ENCODE assay signal across 8 mouse cellular contexts in genomic region chrX:93069569-93070289, GRCm38 (mm10).
DNase-seq lines count a peak whose midpoint lies in the region; ATAC-seq lines count a peak whose summit lies in the region.
"Had no signal": no experiment of that assay in that cellular context is flagged by ENCODE, and none has a peak within 500 bp of the region (broad histone marks: within the 10 kb centered on the region; RNA-seq: fewer than 3 reads in every experiment).

No protein-coding gene starts in this region.

- peak overlapping the region; percentile 39; the same call in 1 of the 2 replicates for H3K27ac ChIP-seq in forebrain, embryonic 14.5 days (ENCODE audit: low read depth, low read length)
- H3K27ac ChIP-seq in hindbrain, embryonic 12.5 days = no peak overlapping the region
- no peak overlapping the region for H3K27ac ChIP-seq in lung, embryonic 16.5 days (ENCODE audit: low read length)
- H3K27ac ChIP-seq: liver, embryonic 15.5 days had no signal

- DNase-seq in MN1 (ENCODE audit: low spot score) = peak; percentile 65
- DNase-seq in c-Kit-positive CD71-positive TER-119-positive erythroid progenitor cells, embryonic 14.5 days (ENCODE audit: low spot score) = peak; percentile 25
- DNase-seq in forebrain, embryonic 14.5 days (ENCODE audit: low spot score) = peak; percentile 92
- DNase-seq in layer of hippocampus, adult 8-10 months (ENCODE audit: low spot score in 2 of 2) = peak; percentile 30 to 58
- DNase-seq in retina, adult 2 months (ENCODE audit: low read depth, low spot score) = peak; percentile 4

- no peaks in the 10 kb centered on the region for H3K27me3 ChIP-seq in forebrain, embryonic 14.5 days (replicated peaks; ENCODE audit: control insufficient read depth, insufficient read depth, low read length)
- H3K27me3 ChIP-seq in hindbrain, embryonic 12.5 days = no peaks in the 10 kb centered on the region
- no peaks in the 10 kb centered on the region for H3K27me3 ChIP-seq in lung, embryonic 16.5 days (ENCODE audit: control insufficient read depth, insufficient read depth, low read depth, low read length)
- H3K27me3 ChIP-seq: liver, embryonic 15.5 days had no signal

- no peak overlapping the region for H3K4me3 ChIP-seq in forebrain, embryonic 14.5 days (ENCODE audit: low read depth, low read length)
- no peak overlapping the region for H3K4me3 ChIP-seq in hindbrain, embryonic 12.5 days
- peak overlapping the region; percentile 28 for H3K4me3 ChIP-seq in lung, embryonic 16.5 days (ENCODE audit: low read length)
- H3K4me3 ChIP-seq: liver, embryonic 15.5 days had no signal

- H3K4me2 ChIP-seq in forebrain, embryonic 14.5 days (ENCODE audit: low read length) = peak overlapping the region; percentile 38
- peak overlapping the region; percentile 41 for H3K4me2 ChIP-seq in hindbrain, embryonic 12.5 days (replicated peaks)
- peak overlapping the region; percentile 49 for H3K4me2 ChIP-seq in lung, embryonic 16.5 days (ENCODE audit: low read depth, low read length)
- H3K4me2 ChIP-seq: liver, embryonic 15.5 days had no signal

- ATAC-seq in forebrain, embryonic 14.5 days = peak; percentile 83
- ATAC-seq in hindbrain, embryonic 12.5 days (ENCODE audit: low FRiP score) = peak; percentile 43
- peak; percentile 56 for ATAC-seq in lung, embryonic 16.5 days (ENCODE audit: low read depth)

- no peaks in the 10 kb centered on the region for H3K36me3 ChIP-seq in forebrain, embryonic 14.5 days (ENCODE audit: control insufficient read depth, insufficient read depth, low read length)
- H3K36me3 ChIP-seq in hindbrain, embryonic 12.5 days = no peaks in the 10 kb centered on the region
- H3K36me3 ChIP-seq in lung, embryonic 16.5 days (ENCODE audit: control insufficient read depth, insufficient read depth, low read length) = no peaks in the 10 kb centered on the region
- H3K36me3 ChIP-seq: liver, embryonic 15.5 days had no signal

- WGBS in forebrain, embryonic 14.5 days = 19% methylated on average over 13 of the region's 13 CpGs
- WGBS in hindbrain, embryonic 12.5 days = 20% methylated on average over 13 of the region's 13 CpGs
- 18% methylated on average over 13 of the region's 13 CpGs for WGBS in lung, embryonic 16.5 days

- no peak overlapping the region for H3K9ac ChIP-seq in forebrain, embryonic 14.5 days (ENCODE audit: low read length)
- no peak overlapping the region for H3K9ac ChIP-seq in hindbrain, embryonic 12.5 days
- peak overlapping the region; percentile 7; the same call in 1 of the 2 replicates for H3K9ac ChIP-seq in lung, embryonic 16.5 days (ENCODE audit: low read length)
- H3K9ac ChIP-seq: liver, embryonic 15.5 days had no signal

- H3K9me3 ChIP-seq in forebrain, embryonic 14.5 days (replicated peaks; ENCODE audit: control insufficient read depth, low read length) = no peaks in the 10 kb centered on the region
- H3K9me3 ChIP-seq in hindbrain, embryonic 12.5 days (replicated peaks) = no peaks in the 10 kb centered on the region
- no peaks in the 10 kb centered on the region for H3K9me3 ChIP-seq in lung, embryonic 16.5 days (ENCODE audit: control insufficient read depth, low read length)
- H3K9me3 ChIP-seq: liver, embryonic 15.5 days had no signal

- no peaks in the 10 kb centered on the region for H3K4me1 ChIP-seq in forebrain, embryonic 14.5 days (ENCODE audit: control insufficient read depth, insufficient read depth, low read length)
- H3K4me1 ChIP-seq in hindbrain, embryonic 12.5 days = no peaks in the 10 kb centered on the region
- H3K4me1 ChIP-seq in lung, embryonic 16.5 days (replicated peaks; ENCODE audit: control insufficient read depth, insufficient read depth, low read length) = no peaks in the 10 kb centered on the region
- H3K4me1 ChIP-seq: liver, embryonic 15.5 days had no signal

Comparison
In these comparisons a context has a peak if more than half of its experiments do, and no peak if none do; other contexts are left out.
1. DNase-seq: peak in every context shown above with its lines; median percentile 92 in forebrain, embryonic 14.5 days; 65 in MN1; 44 in layer of hippocampus, adult 8-10 months; 25 in c-Kit-positive CD71-positive TER-119-positive erythroid progenitor cells, embryonic 14.5 days; 4 in retina, adult 2 months.